Mouse (Mus musculus) natural killer cell, adult 2 months (primary cell): Measurements from ENCODE around the gene Hpd.

Experiments
- DNase-seq, 2 experiments: peaks; one replicate each; pipeline ENCODE4 v3.0.0; 2022; ENCODE audit warnings: low spot score in 2 of 2

Gene Hpd

DNA sequence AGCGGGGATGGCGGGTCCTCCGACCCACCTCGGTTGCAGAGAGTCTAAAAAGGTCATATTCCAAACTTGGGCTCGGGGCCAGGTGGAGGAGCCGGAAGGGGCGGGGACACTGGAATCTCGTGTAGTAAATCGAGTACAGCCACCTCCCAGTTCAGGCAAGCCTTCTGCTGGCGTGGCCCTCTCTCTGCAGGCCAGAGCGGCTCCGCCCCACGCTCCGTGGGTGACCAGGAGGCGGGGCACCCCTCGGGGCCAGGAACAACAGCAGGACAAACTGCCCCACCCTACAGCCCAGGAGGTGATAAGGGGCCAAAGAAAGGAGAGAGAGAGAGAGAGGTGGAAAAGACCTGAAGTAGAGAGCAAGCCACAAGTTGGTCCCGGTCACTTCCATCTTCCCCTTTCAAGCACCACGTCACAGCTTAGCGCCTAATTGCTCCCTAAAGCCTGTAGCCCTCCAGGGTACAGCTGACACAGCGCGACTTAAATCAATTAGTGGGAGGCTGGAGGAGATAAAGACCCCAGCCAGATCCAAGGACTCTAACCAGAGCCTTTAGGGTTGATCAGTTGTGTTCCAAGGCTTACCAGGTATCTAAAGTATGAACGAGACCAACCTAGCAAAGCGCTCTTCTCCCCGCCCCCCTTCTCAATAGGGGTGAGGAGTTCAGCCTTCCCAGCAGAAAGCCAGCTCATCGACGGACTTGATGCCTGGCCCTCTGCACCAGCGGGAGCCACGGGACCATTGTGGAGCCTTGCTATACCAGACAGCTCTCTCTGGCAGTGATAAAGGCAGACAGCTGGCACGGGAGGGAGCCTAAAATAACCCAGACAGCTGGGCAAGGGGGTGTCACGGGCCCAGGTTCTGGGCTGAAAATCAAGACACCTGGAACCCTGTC is 46.8 kb downstream of the Hpd start:
- no peak for DNase-seq

DNA sequence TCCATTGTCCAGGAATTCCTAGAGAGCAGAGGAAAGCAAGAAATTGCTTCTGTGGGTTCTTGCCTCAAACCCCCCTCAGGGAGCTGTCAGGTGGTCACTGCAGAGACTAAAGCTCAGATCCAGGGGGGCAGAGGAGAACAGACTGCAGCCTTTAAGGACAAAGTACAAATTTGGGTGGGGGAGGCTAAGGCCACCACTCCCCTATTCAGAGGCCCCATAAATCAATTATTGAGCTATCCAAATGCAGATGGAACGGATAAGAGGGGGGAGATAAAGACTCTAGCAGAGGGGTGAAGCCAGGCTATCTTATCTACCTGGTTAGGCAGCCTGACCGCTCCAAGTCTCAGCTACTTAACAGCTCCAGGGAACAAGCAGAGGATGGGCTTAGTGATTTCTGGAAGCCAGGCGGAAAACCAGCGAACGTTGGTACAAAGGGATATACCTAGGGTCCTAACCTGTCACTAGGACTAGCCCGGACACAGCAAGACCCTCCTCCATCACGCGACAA is 47.6 kb downstream of the Hpd start:
- DNase-seq: no peak

DNA sequence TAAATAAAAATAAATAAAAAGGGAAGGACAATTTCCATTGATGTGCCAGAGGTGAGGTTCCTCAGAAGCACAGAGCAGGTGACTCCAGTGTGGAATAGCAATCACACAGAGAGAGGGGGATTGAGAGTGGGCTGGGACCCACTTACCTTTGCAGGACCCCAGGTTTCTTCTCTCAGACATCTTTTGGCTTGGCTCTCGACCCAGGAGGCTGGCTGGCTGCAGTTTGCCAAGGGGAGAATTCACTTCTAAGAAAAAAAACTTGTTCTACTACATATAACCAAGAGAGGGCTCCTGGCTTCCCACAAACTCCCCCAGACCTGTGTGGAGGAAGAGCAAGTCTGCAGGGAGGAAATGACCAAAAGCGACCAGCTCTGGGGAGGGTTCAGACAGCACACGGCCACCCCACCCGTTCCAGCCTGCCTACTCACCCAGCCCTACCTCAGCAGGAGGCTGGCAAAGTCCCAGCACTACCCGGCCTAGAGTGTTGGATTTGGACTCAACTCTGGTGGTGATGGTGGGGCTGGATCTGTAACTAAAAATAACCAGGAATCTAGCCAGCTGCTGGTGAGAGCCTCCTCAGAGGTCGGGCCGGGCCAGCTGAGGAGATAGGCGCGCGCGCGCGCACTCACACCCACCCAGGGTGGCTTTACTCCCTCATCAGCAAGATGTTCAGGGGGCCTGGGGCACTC is 48.2 kb downstream of the Hpd start:
- no peak for DNase-seq

DNA sequence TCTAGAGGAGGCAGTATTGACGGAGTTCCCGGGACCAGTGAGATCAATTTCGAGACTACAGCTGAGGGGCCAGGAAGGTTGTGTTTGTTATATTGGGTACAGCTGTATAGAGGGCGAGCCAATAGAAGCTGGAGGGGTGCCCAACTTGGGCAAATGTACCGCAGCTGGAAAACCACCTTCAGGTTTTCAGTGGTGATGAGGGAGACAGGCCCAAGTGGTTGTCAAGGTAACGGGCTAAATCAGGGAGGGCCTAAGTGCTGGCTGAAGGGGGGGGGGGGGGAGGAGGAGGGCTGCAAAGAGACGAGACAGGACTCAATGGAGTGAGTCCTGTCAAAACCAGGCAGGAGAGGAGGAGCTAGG is 48.8 kb downstream of the Hpd start:
- no peak for DNase-seq

DNA sequence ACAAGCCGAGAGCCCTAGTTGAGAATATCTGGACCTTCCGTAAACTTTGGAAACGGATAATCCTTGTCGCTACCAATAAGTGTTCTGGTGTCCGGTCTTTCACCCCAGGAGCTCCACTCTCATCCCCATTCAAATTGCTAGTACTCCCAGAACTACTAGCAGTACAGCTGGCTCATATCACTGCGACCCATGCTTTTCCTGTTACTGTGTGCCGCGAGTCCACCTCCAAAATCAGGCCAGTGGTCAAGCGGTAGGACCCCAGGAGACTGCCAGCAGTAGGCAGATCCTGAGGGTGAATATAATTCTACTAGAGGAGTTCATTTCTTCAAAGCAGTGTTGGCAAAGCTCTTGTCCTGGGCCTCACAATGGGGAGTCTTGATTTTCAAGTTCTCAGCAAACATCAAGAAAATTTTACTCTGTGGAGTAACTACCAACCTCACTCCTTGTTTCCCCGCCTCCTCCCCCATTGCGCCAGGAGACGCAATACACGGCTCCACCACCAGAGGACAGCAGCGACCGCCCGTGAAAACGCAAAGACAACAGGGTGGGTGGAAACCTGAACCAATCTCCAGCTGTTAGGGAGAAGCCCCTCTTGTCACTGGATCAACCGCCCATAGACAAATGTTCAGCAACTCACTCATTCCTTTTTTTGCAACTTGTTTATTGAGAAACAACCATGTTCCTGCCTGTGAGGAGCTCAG is 49.3 kb downstream of the Hpd start:
- peak; percentile 86 to 90 for DNase-seq

DNA sequence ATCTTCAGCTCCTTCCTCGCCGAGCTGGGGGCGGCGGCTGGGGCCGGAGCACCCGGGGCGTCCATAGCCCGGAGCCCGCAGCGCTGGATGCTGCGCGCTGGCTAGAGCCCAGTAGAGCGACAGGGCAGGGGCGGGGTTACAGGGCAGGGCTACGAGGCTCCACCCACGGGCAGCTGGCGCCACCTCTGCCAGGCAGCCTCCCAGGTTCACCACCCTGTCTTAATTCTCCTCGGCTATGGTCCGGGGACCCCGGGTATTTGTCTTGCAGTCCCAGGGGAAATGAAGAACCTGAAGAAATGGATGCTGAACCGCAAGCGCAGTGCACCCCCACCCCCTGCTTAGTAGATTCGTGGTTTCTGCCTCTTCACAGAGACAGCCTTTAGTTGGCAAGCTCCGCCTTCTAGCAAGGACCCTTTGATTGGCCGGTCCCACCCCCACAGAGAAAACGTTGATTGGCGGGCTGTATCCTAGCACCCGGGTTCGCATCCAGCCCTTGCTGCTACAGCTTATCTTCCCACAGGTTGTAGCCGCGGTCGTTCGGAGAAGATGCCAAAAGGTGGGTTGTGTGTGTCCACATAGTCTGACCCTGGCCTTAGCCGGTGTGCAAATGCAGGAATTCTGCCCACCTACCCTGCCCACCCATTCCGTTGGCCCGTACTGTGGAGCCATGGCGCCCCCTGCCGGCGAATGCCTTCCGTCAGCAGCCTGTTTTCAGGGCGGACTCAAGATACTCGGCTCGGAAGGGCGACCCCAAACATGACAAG is 50.0 kb downstream of the Hpd start, which contains the start of gene Rhof:
Gene Rhof (minus strand): TSS at position 385 of the 764 bp plus-strand sequence.
- peak; percentile 90 to 93 for DNase-seq

DNA sequence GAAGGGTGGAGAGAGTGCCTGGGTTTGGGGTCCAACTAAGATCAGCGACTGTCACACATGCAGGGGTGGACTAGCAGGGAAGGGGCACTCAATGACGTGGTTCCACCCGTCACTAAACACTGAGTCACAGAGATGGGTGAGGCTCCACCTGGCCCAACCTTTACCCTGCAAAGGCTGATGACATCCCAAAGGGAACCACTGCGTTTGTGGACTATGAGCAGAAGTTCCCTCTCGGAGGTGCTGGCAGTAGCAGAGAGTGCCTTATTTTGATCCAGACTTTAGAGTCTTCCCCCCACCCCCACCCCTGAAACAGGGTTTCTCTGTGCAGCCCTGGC is 51.7 kb downstream of the Hpd start:
- no peak for DNase-seq

DNA sequence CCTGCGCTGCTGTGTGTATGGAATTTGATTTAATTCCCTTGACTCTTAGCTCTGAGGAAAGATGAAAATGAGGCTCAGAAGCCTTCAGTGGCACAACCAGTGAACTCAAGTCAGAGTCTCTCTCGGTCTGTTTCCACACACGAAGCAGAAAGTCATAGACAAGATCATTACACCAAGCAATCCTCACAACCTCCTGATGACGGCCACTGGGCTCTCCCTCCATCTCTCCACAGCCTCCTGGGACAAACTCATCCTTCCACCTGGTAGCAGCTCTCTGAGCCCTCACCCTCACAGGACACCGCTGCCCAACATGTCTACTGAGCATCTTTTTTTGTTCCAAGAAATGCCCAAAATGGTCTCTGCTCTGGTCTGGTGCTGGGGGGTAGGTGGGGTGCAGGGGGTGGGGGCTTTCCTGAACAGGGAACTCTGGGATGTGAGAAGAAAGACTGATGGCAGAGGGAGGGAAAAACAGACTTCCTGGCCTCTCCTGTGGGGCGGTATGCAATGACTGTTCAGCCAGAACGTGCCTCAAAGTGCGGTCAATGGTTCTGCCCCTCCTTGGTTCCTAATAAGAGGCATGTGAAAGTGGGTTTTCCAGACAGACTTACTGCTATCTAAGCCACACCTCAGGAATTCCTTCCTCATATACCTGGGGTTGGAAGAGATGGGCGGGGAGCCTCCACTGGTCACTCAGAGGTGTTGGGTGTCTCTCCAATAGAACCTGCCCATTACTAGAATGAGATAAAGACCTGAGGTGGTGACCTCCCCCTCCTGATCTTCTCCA is 52.3 kb downstream of the Hpd start:
- no peak for DNase-seq

DNA sequence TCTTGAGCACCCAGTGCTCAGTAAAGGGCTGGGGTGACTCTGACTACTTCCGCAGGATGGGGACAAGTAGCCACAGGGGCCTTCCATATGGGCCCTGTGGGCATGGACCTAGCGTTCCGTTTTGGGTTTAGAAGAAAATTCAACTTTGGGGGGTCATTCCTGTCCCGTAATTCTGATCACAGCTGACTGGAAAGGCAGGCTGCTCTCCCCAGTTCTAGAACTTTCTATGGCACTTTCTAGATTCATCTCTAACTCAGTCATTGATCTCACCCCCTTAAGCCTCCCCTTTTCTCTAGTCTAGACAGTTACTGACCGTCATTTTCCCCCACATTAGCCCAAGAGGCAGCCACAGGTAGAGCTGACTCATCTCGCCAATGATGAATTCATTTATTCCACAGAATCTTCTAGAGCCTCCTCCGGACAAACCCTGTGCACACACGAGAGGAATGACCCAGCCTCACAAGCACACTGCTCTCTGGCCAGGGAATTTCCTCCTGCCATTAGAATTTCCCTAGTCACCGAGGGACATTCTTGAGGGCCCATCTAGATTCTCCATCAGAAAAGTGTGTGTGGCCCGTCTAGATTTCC is 53.3 kb downstream of the Hpd start:
- DNase-seq: no peak

DNA sequence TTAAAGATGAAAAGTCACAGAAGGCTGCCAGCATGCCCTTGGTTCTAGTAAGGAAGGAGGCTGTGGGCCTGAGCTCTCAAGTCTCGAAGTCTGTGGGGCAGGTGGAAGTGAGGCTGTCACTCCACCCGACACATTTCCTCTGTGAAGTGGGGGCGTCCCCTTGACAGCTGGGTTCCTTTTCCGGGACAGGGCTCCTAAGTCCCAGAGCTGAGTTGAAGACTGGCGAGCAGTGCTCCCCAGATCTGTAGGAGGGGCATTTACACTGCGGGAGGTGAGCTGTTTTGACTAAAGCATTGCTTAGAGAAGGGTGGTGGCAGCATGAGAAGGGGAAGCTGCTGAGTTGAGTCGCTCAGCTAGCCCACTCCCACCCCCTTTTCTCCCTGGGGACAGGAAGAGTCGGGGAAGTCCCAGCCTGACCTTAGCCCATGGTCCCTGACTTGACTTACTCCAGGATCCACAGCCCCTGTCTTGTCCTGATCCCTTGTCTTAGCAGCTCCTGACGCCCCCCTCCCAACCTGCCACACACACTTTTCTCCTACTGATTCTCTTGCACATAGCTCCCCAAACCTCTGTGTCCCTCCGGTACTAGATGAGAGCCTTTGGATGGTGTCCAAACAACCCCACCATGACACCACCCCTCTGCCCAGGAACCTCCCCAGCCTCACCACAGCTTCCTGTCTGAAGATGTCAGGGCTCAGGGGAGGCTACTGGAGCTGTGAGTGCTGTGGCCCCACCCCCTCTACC is 53.9 kb downstream of the Hpd start:
- DNase-seq: peak; percentile 94

DNA sequence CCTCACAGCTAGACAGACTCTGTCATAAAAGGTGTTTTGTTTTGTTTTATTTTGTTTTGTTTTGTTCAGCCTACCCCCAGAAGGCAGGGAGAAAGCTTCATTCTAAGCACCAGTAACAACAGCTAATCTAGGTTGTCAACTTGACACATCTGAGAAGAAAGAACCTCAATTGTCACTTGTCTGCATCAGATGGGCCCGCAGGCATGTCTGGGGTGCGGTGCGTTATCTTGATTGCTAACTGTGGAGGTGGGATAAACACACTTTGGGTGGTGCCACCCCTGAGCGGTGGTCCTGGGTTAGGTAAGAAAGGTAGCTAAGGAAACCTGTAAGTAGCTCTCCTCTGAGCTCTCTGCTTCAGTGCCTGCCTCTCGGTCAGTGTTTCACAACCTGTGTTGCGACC is 55.5 kb downstream of the Hpd start:
- DNase-seq: no peak

DNA sequence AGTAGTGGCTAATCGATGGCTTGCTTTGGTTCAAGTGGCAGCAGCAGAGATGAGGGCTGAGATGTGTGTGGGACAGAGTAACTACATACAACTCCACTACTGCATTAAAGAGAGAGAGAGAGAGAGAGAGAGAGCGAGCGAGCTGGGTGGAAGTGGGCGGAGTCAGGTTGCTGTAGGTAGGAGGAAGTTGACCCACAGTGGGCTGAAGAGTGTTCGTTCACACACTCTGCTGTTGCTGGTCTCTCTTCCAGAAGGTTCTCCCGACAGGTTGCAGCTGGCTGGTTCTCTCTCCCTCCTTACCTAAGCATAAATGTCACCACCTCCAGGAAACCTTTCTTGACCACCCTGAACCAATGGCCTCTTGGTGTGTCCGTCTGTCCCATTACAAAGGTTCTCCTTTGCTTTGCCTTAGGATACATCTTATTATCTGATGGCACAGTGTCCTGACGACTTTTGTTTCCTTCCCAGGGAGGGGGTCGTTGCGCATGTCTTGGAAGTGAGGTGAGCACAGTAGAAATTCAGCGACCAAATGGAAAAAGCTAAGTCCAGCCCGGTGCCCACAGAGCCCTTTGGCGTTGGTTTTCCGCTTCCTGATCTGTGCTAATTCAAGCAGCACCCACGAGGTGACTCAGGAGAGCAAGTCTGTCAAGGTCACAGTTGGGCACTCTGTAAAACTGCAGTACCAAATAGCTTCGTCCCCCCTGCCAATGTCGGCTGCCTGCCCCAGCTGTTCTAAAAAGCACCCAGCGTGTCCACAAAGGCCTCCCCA is 56.7 kb downstream of the Hpd start:
- peak; percentile 62 to 74 for DNase-seq

DNA sequence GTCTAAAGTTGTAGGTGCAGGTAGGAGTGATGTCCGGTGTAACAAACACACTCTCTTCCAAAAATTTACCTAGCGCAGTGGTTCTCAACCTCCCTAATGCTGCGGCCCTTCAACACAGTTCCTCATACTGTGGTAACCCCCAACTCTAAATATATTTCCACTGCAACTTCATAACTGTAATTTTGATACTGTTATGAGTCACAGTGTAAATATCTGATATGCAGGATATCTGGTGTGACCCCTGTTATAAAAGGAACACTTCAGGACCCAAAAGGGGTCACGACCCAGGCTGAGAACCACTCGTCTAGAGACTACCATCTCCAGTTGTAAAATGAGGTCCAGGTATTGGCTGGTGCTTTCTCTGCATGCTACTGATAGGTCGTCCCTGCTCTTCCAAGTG is 57.4 kb downstream of the Hpd start:
- DNase-seq: no peak

DNA sequence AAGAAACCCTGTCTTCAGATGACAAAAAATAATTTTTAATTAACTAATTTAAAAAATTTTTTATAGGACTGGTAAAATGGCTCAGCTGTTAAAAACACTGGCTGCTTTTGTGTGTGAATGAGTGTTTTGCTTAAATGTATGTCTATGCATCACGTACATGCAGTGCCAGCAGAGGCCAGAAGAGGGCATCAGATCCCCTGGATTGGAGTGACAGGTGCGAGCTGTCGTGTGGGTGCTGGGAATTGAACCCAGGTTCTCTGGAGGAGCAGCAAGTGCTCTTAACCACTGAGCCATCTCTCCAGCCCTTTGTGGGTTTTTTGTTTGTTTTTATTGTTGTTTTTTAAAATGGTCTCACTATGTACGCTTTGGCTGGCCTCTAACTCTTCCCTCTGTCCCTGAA is 60.3 kb downstream of the Hpd start:
- peak; percentile 19 to 48 for DNase-seq
